Mouse (Mus musculus) midbrain, postnatal 0 days (tissue): ENCODE measurements around the gene Rnf38. TPM values are rescaled to one million over a fixed set of nuclear protein-coding genes. Genes with fewer than 3 reads are reported as not detected.

Experiments used
- ATAC-seq: fragments of 200-750 bp; cut with Nextera tagmentation; 2 replicates; pipeline ENCODE4 v1.8.0; 2017; ENCODE audit warnings: moderate number of reproducible peaks, mild to moderate bottlenecking, moderate TSS enrichment, moderate library complexity; ENCODE audit not compliant: low FRiP score
- DNase-seq: peaks from one replicate; pipeline ENCODE4 v3.0.0-alpha.2; 2015; ENCODE audit warnings: low spot score
- H3K27ac ChIP-seq: fragments of 300-500 bp; sonication (generic); 2 replicates; pipeline ENCODE4 v1.5.1; 2014; ENCODE audit warnings: low read depth, mild to moderate bottlenecking, low read length, mixed read lengths
- H3K27me3 ChIP-seq: fragments of 300-500 bp; sonication (generic); 2 replicates; pipeline ENCODE4 v1.6.1; 2014; ENCODE audit warnings: low read length, control low read depth, mixed read lengths; ENCODE audit not compliant: insufficient read depth
- H3K36me3 ChIP-seq: fragments of 300-500 bp; sonication (generic); 2 replicates; pipeline ENCODE4 v1.6.1; 2014; ENCODE audit warnings: low read length, control low read depth, mixed read lengths; ENCODE audit not compliant: insufficient read depth
- H3K4me1 ChIP-seq: fragments of 300-500 bp; sonication (generic); 2 replicates; pipeline ENCODE4 v1.6.1; 2014; ENCODE audit warnings: mild to moderate bottlenecking, control low read depth, antibody characterized with exemption, low read length, mixed read lengths; ENCODE audit not compliant: insufficient read depth
- H3K4me2 ChIP-seq: fragments of 300-500 bp; sonication (generic); 2 replicates; pipeline ENCODE4 v1.6.1; 2014; ENCODE audit warnings: low read depth, mild to moderate bottlenecking, low read length, mixed read lengths; ENCODE audit not compliant: poor library complexity, severe bottlenecking
- H3K4me3 ChIP-seq: fragments of 300-500 bp; sonication (generic); 2 replicates; pipeline ENCODE4 v1.5.1; 2014; ENCODE audit warnings: low read depth, mild to moderate bottlenecking, low read length, moderate library complexity
- H3K9ac ChIP-seq: fragments of 300-500 bp; sonication (generic); replicated peaks from 2 replicates; pipeline ENCODE4 v1.6.1; 2014; ENCODE audit warnings: mild to moderate bottlenecking, low read length, moderate library complexity, mixed read lengths; ENCODE audit not compliant: poor library complexity, severe bottlenecking
- H3K9me3 ChIP-seq: fragments of 300-500 bp; sonication (generic); 2 replicates; pipeline ENCODE4 v1.6.1; 2016; ENCODE audit warnings: low read length, control low read depth
- CTCF ChIP-seq: IDR thresholded peaks from 2 replicates; pipeline ENCODE4 v1.5.1; 2016; ENCODE audit warnings: antibody characterized with exemption, mild to moderate bottlenecking
- WGBS: fragments of 180-500 bp; shearing (Covaris S2); extraction: QIAGEN DNeasy Blood & Tissue Kit; methylation state at CpG from one replicate; pipeline ENCODE4 v1.1.7; 2014; 5-methylcytosine and 5-hydroxymethylcytosine counted together
- polyA plus RNA-seq: library from polyadenylated mRNA; unstranded; fragments of >200 nt; fragmentation: Nextera tagmentation; extraction: Ambion mirVana; gene quantifications from 2 replicates; pipeline ENCODE4 v1.2.1, GENCODE M21; 2015
- total RNA-seq: library from RNA; depleted of rRNA; stranded (reverse); fragments of >200 nt; gene quantifications from 2 replicates; pipeline ENCODE4 v1.2.3, GENCODE M21; 2014

Rnf38 gene
- total and polyA plus RNA-seq, 2 experiments from 2014 or later: 18.6 to 79.7 TPM

DNA sequence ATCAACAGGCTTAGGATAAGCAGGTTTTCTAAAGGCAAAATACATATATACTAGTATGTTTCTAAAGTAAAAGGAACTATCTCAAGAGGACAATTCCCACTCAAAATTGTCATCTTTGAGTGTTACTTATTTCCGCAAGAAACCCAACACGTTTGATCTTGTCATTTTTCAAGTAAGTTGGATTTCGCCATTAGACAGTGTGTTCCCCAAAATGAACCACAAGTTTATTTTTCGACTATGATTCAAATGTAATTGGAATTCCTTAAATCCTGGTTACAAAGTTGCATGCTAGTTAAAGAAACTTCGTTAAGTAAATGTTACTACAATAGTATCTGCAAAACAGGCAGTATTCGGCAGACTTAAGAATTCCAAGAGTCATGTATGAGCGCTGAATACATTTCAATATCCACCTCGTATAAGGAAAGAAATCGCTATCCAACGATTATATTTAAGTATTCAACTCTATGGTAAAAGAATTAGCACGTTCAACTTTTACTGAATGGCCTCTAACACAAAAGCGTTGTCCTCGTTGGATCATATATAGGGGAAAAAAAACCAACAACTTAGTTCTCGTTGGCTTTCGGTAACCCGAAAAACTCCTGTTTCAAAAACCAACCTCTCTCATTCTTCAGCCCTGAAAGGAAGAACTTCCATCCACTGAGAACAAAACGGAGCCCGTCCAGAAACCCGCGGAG, 66.7 kb downstream of the Rnf38 start:
- Histone ChIP-seq H3K4me2 (peak overlapping the region; percentile 57), H3K36me3 (no peaks in the 10 kb centered on the region), H3K27ac (peak overlapping the region; percentile 91), H3K27me3 (no peaks in the 10 kb centered on the region), H3K4me1 (peaks cover 14% of the 10 kb centered on the region; the same call in 1 of the 2 replicates), H3K9me3 (no peaks in the 10 kb centered on the region), H3K4me3 (peak overlapping the region; percentile 76), H3K9ac (peak overlapping the region; percentile 91)
- WGBS: 3% methylated on average over 20 of the region's 20 CpGs
- ATAC-seq (no peak), DNase-seq (no peak)
- TF ChIP-seq CTCF: no peak

DNA sequence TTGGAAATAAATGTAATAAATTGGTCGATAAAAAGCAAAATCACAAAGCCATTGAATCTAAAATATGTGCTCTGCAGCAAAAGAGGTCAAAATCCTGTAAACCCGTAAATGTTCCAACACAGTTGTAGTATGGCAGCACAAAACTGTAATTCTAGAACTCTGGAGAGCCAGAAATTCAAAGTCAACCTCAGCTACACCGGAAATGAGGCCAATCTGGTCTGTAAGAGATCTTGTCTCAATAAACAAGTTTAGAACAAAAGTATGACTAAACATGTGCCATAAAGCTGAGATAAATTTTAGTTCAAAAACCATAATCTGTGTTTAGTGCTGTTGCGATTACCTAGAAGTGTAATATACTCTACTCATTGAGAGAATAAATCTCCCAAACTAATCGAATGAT, 69.0 kb downstream of the Rnf38 start:
- no peak for TF ChIP-seq CTCF
- Histone ChIP-seq H3K27me3 (no peaks in the 10 kb centered on the region), H3K9ac (no peak overlapping the region), H3K4me3 (no peak overlapping the region), H3K27ac (no peak overlapping the region), H3K36me3 (no peaks in the 10 kb centered on the region), H3K9me3 (no peaks in the 10 kb centered on the region), H3K4me2 (peak overlapping the region; percentile 2; the same call in 1 of the 2 replicates), H3K4me1 (peaks cover 14% of the 10 kb centered on the region; the same call in 1 of the 2 replicates)
- DNase-seq: no peak
- ATAC-seq: no peak
- WGBS: 74% methylated on average over 5 of the region's 5 CpGs

GRCm38 (mm10) chr4:44163034-44163433, 70.6 kb downstream of the Rnf38 start:
- H3K27ac ChIP-seq: no peak overlapping the region
- no peaks in the 10 kb centered on the region for H3K36me3 ChIP-seq
- ATAC-seq (no peak), DNase-seq (no peak)
- H3K4me2 ChIP-seq: no peak overlapping the region
- WGBS: 86% methylated on average over 2 of the region's 2 CpGs
- peaks cover 14% of the 10 kb centered on the region; the same call in 1 of the 2 replicates for H3K4me1 ChIP-seq
- no peak overlapping the region for H3K9ac ChIP-seq
- H3K27me3 ChIP-seq: no peaks in the 10 kb centered on the region
- no peaks in the 10 kb centered on the region for H3K9me3 ChIP-seq
- TF ChIP-seq CTCF: no peak
- H3K4me3 ChIP-seq: no peak overlapping the region

DNA sequence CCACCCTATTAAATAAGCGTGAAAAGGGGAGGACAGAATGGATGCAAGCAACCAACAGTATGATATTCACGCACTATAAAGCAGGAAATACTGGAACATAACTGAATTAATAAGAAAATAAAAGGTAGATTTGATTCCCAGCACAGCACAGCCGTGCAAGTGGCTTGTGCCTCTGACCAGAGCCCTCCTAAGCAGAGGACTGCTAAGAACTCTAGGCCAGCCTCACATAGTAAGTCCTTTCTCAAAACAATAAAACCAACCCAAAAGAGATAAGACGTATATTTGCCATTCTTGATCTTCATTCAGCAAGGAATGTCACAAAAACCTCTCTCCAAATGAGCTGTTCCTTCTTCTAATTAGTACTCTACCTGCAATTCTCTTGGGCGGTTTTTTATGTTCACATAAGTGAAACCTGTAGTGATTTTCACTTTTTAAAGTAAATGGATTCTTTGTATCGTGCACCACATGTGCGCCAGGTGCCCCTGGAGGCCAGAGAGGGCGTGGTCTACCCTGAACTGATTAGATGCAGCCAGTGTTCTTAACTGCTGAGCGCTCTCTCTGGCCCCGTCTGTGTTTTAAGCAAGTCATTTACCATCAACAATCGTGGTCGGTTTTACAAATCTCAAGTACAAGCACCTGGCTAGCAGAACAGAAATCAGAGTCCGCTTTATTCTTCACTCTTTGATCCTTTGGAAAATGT, 72.4 kb downstream of the Rnf38 start:
- Histone ChIP-seq H3K4me1 (peaks cover 13% of the 10 kb centered on the region; the same call in 1 of the 2 replicates), H3K27me3 (no peaks in the 10 kb centered on the region), H3K4me3 (no peak overlapping the region), H3K27ac (no peak overlapping the region), H3K9ac (no peak overlapping the region), H3K4me2 (no peak overlapping the region), H3K36me3 (no peaks in the 10 kb centered on the region), H3K9me3 (no peaks in the 10 kb centered on the region)
- ATAC-seq (no peak), DNase-seq (no peak)
- no peak for TF ChIP-seq CTCF
- 57% methylated on average over 13 of the region's 13 CpGs for WGBS

GRCm38 (mm10) chr4:44159839-44160238, 73.8 kb downstream of the Rnf38 start:
- peaks cover 1% of the 10 kb centered on the region; the same call in 1 of the 2 replicates for H3K4me1 ChIP-seq
- DNase-seq (no peak), ATAC-seq (no peak)
- H3K9me3 ChIP-seq: no peaks in the 10 kb centered on the region
- H3K27me3 ChIP-seq: no peaks in the 10 kb centered on the region
- 82% methylated on average over 8 of the region's 8 CpGs for WGBS
- H3K4me2 ChIP-seq: no peak overlapping the region
- TF ChIP-seq CTCF: no peak
- no peaks in the 10 kb centered on the region for H3K36me3 ChIP-seq
- H3K4me3 ChIP-seq: no peak overlapping the region
- no peak overlapping the region for H3K9ac ChIP-seq
- H3K27ac ChIP-seq: no peak overlapping the region

DNA sequence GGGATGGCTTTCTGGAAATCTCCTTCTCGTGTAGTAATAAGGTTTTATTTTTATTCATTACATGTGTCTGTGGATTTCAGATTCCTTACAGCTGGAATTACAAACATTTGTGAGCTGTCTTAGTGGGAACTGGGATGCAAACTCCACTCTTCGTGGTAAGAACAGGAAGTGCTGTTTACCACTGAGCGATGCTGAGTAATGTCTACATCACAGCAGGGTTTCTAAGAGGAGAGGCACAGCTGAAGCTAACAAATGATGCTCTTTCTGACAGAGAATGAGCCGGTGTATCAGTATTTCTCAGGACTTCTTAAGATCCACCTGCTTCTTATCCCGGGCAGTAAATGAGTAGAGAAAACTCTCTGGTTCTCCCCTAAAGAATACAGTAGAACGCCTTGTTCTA, 77.1 kb downstream of the Rnf38 start:
- no peaks in the 10 kb centered on the region for H3K27me3 ChIP-seq
- H3K9ac ChIP-seq: no peak overlapping the region
- H3K27ac ChIP-seq: no peak overlapping the region
- no peak for TF ChIP-seq CTCF
- DNase-seq (no peak), ATAC-seq (no peak)
- WGBS: 71% methylated on average over 6 of the region's 6 CpGs
- H3K4me3 ChIP-seq: no peak overlapping the region
- no peaks in the 10 kb centered on the region for H3K4me1 ChIP-seq
- no peaks in the 10 kb centered on the region for H3K9me3 ChIP-seq
- H3K4me2 ChIP-seq: no peak overlapping the region
- no peaks in the 10 kb centered on the region for H3K36me3 ChIP-seq
